11 mouse cellular contexts compared by ENCODE assay signal in genomic region chr2:19429031-19429430, GRCm38 (mm10). TPM values are rescaled to one million over a fixed set of nuclear protein-coding genes. Genes with fewer than 3 reads are reported as not detected.
DNase-seq lines count a peak whose midpoint lies in the region; ATAC-seq and TF ChIP-seq lines count a peak whose summit lies in the region.
"Had no signal": no experiment of that assay in that cellular context is flagged by ENCODE, and none has a peak within 500 bp of the region (broad histone marks: within the 10 kb centered on the region; RNA-seq: fewer than 3 reads in every experiment).

No protein-coding gene starts in this region.

- H3K27ac ChIP-seq in midbrain, embryonic 10.5 days (replicated peaks): no peak overlapping the region
- no peak overlapping the region for H3K27ac ChIP-seq in midbrain, postnatal 0 days (ENCODE audit: low read depth, low read length)
- H3K27ac ChIP-seq in forebrain, embryonic 14.5 days (ENCODE audit: low read depth, low read length): no peak overlapping the region
- H3K27ac ChIP-seq: lung, embryonic 15.5 days had no signal

- no peaks in the 10 kb centered on the region for H3K9me3 ChIP-seq in midbrain, embryonic 10.5 days (replicated peaks)
- no peaks in the 10 kb centered on the region for H3K9me3 ChIP-seq in midbrain, postnatal 0 days (ENCODE audit: low read length)
- H3K9me3 ChIP-seq in forebrain, embryonic 14.5 days (replicated peaks; ENCODE audit: control insufficient read depth, low read length): no peaks in the 10 kb centered on the region
- H3K9me3 ChIP-seq: lung, embryonic 15.5 days had no signal

- no peak for TF ChIP-seq CTCF in midbrain, postnatal 0 days (IDR thresholded peaks at IDR 0.05)

- H3K27me3 ChIP-seq in midbrain, embryonic 10.5 days (ENCODE audit: low read depth, poor library complexity, severe bottlenecking): peaks cover 99% of the 10 kb centered on the region
- H3K27me3 ChIP-seq in midbrain, postnatal 0 days (ENCODE audit: insufficient read depth, low read length): peaks cover 65% of the 10 kb centered on the region
- peaks cover 73% of the 10 kb centered on the region for H3K27me3 ChIP-seq in forebrain, embryonic 14.5 days (replicated peaks; ENCODE audit: control insufficient read depth, insufficient read depth, low read length)

- H3K9ac ChIP-seq in midbrain, postnatal 0 days (replicated peaks; ENCODE audit: low read length, poor library complexity, severe bottlenecking): no peak overlapping the region
- no peak overlapping the region for H3K9ac ChIP-seq in forebrain, embryonic 14.5 days (ENCODE audit: low read length)
- H3K9ac ChIP-seq: lung, embryonic 15.5 days had no signal

- no peak overlapping the region for H3K4me2 ChIP-seq in midbrain, postnatal 0 days (ENCODE audit: low read depth, low read length, poor library complexity, severe bottlenecking)
- H3K4me2 ChIP-seq in forebrain, embryonic 14.5 days (ENCODE audit: low read length): no peak overlapping the region
- H3K4me2 ChIP-seq: lung, embryonic 15.5 days had no signal

- no peaks in the 10 kb centered on the region for H3K36me3 ChIP-seq in midbrain, embryonic 10.5 days
- H3K36me3 ChIP-seq in midbrain, postnatal 0 days (ENCODE audit: insufficient read depth, low read length): no peaks in the 10 kb centered on the region
- H3K36me3 ChIP-seq in forebrain, embryonic 14.5 days (ENCODE audit: control insufficient read depth, insufficient read depth, low read length): no peaks in the 10 kb centered on the region
- H3K36me3 ChIP-seq: lung, embryonic 15.5 days had no signal

- DNase-seq in midbrain, embryonic 10.5 days (ENCODE audit: low spot score): peak; percentile 61
- DNase-seq in midbrain, postnatal 0 days (ENCODE audit: low spot score): no peak
- DNase-seq in adrenal gland, postnatal 36 days: peak; percentile 57 to 77
- peak; percentile 22 for DNase-seq in induced T-regulatory cell, adult 2 months (ENCODE audit: low read depth)
- peak; percentile 81 for DNase-seq in mesoderm, embryonic 11.5 days (ENCODE audit: low read depth, low spot score)
- no peak for DNase-seq in left cerebral cortex, adult 9 months (ENCODE audit: low spot score in 2 of 2)
- no peak for DNase-seq in forebrain, embryonic 14.5 days (ENCODE audit: low spot score)
- no peak for DNase-seq in left cerebral cortex, adult 18-20 months (ENCODE audit: low spot score in 2 of 2)

- WGBS in midbrain, embryonic 10.5 days: 5% methylated on average over 10 of the region's 10 CpGs
- 8% methylated on average over 10 of the region's 10 CpGs for WGBS in midbrain, postnatal 0 days
- 4% methylated on average over 10 of the region's 10 CpGs for WGBS in forebrain, embryonic 14.5 days

- peaks cover 26% of the 10 kb centered on the region for H3K4me1 ChIP-seq in midbrain, embryonic 10.5 days
- H3K4me1 ChIP-seq in midbrain, postnatal 0 days (ENCODE audit: insufficient read depth, low read length): peaks cover 5% of the 10 kb centered on the region; the same call in 1 of the 2 replicates
- H3K4me1 ChIP-seq in forebrain, embryonic 14.5 days (ENCODE audit: control insufficient read depth, insufficient read depth, low read length): 0 out of 2 replicates have a peak, but pooled peaks cover 3% of the 10 kb centered on the region

- ATAC-seq in midbrain, postnatal 0 days (ENCODE audit: low FRiP score): no peak
- ATAC-seq in forebrain, embryonic 14.5 days: no peak

- no peak overlapping the region for H3K4me3 ChIP-seq in midbrain, embryonic 10.5 days
- no peak overlapping the region for H3K4me3 ChIP-seq in midbrain, postnatal 0 days (ENCODE audit: low read depth, low read length)
- no peak overlapping the region for H3K4me3 ChIP-seq in forebrain, embryonic 14.5 days (ENCODE audit: low read depth, low read length)
- H3K4me3 ChIP-seq: lung, embryonic 15.5 days had no signal

RNA-seq across cellular contexts. Expression of gene Ptf1a, which starts 16.4 kb away (rescaled TPM):
- 0.20 and 0.69 TPM in 2 replicates for polyA plus RNA-seq in midbrain, embryonic 10.5 days (2016; fragmentation: Nextera tagmentation; extraction: Ambion mirVana)
- 3.0 TPM in 1 of 2 replicates, not detected in the other for total RNA-seq in midbrain, postnatal 0 days (2014; rRNA removed)
- not detected in 2 replicates for polyA plus RNA-seq in midbrain, postnatal 0 days (2015; fragmentation: Nextera tagmentation; extraction: Ambion mirVana)
- total RNA-seq in adrenal gland, postnatal 36 days (2021): not detected
- polyA plus RNA-seq in forebrain, embryonic 14.5 days (2014; fragmentation: Nextera tagmentation; extraction: Ambion mirVana): 0.37 TPM in 1 of 2 replicates, not detected in the other
- total RNA-seq in left cerebral cortex, adult 18-20 months (2021): not detected
- polyA plus RNA-seq: cortical plate, adult 2 months; lung, embryonic 15.5 days; testis, adult 2 months had no signal

RNA-seq across cellular contexts. Expression of gene Msrb2, which starts 57.8 kb away (rescaled TPM):
- 14.5 and 16.8 TPM in 2 replicates for polyA plus RNA-seq in midbrain, embryonic 10.5 days (2016; fragmentation: Nextera tagmentation; extraction: Ambion mirVana)
- 8.3 and 9.0 TPM in 2 replicates for total RNA-seq in midbrain, postnatal 0 days (2014; rRNA removed)
- 8.8 and 8.9 TPM in 2 replicates for polyA plus RNA-seq in midbrain, postnatal 0 days (2015; fragmentation: Nextera tagmentation; extraction: Ambion mirVana)
- 10 to 100 TPM; 24.0 to 32.7 TPM for total RNA-seq in adrenal gland, postnatal 36 days (2021)
- polyA plus RNA-seq in forebrain, embryonic 14.5 days (2014; fragmentation: Nextera tagmentation; extraction: Ambion mirVana): 9.7 and 9.9 TPM in 2 replicates
- total RNA-seq in left cerebral cortex, adult 18-20 months (2021): 10 to 100 TPM; 24.5 to 26.8 TPM

Comparison
In these comparisons a context has a peak if more than half of its experiments do, and no peak if none do; other contexts are left out.
1. DNase-seq: peak in midbrain, embryonic 10.5 days (single experiment), adrenal gland, postnatal 36 days (2 of 2), induced T-regulatory cell, adult 2 months (single experiment) and mesoderm, embryonic 11.5 days (single experiment); none in midbrain, postnatal 0 days (single experiment), left cerebral cortex, adult 9 months (0 of 2), forebrain, embryonic 14.5 days (single experiment) and left cerebral cortex, adult 18-20 months (0 of 2).